Mouse (Mus musculus) ES-E14 (cell line): ENCODE results near the gene 2610001J05Rik.

ENCODE experiments used
- CHD2 ChIP-seq: IDR thresholded peaks from 2 replicates; pipeline ENCODE4 v1.6.1; 2014; ENCODE audit warnings: mild to moderate bottlenecking, low read depth, low read length, inconsistent platforms
- HCFC1 ChIP-seq: IDR thresholded peaks from 2 replicates; pipeline ENCODE4 v1.6.1; 2012; ENCODE audit warnings: low read length, inconsistent platforms, borderline replicate concordance; ENCODE audit not compliant: insufficient read depth
- MAFK ChIP-seq: IDR thresholded peaks from 2 replicates; pipeline ENCODE4 v1.6.1; 2014; ENCODE audit warnings: mild to moderate bottlenecking, low read depth, low read length, inconsistent platforms; ENCODE audit not compliant: insufficient read depth
- ZC3H11A ChIP-seq: IDR thresholded peaks from 2 replicates; pipeline ENCODE4 v1.6.1; 2012; ENCODE audit warnings: low read depth, mild to moderate bottlenecking, inconsistent platforms, low read length, borderline replicate concordance
- ZNF384 ChIP-seq: IDR thresholded peaks from 2 replicates; pipeline ENCODE4 v1.6.1; 2012; ENCODE audit warnings: low read depth, low read length, inconsistent platforms

DNA sequence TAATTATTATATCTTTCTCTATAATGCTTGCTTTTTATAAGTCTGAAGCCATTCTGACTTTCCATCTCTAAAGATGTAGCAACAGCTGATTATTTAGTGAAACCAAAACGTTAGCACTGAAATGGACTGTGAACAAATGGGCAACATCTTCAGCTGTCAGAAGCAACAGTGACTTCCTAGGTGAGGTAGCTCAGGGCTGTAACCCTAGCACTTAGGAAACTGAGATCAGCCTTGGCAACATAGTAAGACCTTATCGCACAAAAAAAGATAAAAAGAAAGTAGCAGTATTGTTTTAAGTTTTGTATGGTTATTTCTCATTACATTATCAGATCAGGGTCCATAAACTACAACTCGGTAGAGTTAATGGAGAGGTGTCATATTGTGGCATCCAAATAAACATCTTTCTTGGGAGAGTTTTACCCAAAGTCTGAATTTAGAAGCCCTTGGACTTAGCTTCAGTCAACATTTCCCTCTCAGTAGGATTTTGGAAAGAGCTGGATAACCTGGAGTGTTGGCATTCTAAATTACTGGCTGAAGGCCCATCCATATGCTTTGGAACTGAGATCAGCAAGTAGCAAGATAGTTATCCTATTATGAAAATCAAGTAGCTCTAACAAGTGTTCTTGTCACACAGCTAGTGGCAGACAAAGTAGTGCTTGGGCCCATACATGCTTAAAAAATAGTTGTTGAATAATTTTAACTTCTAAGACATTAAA lies 13.7 kb upstream of the 2610001J05Rik start:
- TF ChIP-seq CHD2 (no peak), ZNF384 (no peak), MAFK (no peak), HCFC1 (no peak), ZC3H11A (no peak)
